Comparison of ENCODE assay signal across 10 mouse cellular contexts in genomic region chr7:109129442-109129841, GRCm38 (mm10). TPM values are rescaled to one million over a fixed set of nuclear protein-coding genes. Genes with fewer than 3 reads are reported as not detected.
DNase-seq lines count a peak whose midpoint lies in the region; ATAC-seq and TF ChIP-seq lines count a peak whose summit lies in the region.
"Had no signal": no experiment of that assay in that cellular context is flagged by ENCODE, and none has a peak within 500 bp of the region (broad histone marks: within the 10 kb centered on the region; RNA-seq: fewer than 3 reads in every experiment).

No protein-coding gene starts in this region.

- no peaks in the 10 kb centered on the region for H3K9me3 ChIP-seq in intestine, embryonic 14.5 days (ENCODE audit: control insufficient read depth, low read length)
- H3K9me3 ChIP-seq in intestine, embryonic 15.5 days = no peaks in the 10 kb centered on the region
- no peaks in the 10 kb centered on the region for H3K9me3 ChIP-seq in embryonic facial prominence, embryonic 10.5 days
- H3K9me3 ChIP-seq in stomach, postnatal 0 days (ENCODE audit: control insufficient read depth, low read length) = no peaks in the 10 kb centered on the region

- no peak for TF ChIP-seq POLR2A in testis, adult 2 months (IDR thresholded peaks at IDR 0.05; ENCODE audit: control insufficient read depth, low read depth, low read length)

- H3K4me3 ChIP-seq in intestine, embryonic 14.5 days (ENCODE audit: low read depth, low read length) = no peak overlapping the region
- no peak overlapping the region for H3K4me3 ChIP-seq in intestine, embryonic 15.5 days (replicated peaks)
- peak overlapping the region; percentile 28; the same call in 1 of the 2 replicates for H3K4me3 ChIP-seq in testis, adult 2 months (ENCODE audit: control insufficient read depth, low read depth, low read length)
- H3K4me3 ChIP-seq in embryonic facial prominence, embryonic 10.5 days = no peak overlapping the region
- no peak overlapping the region for H3K4me3 ChIP-seq in stomach, postnatal 0 days (ENCODE audit: low read depth, low read length)

- no peak overlapping the region for H3K27ac ChIP-seq in intestine, embryonic 14.5 days (ENCODE audit: low read depth)
- no peak overlapping the region for H3K27ac ChIP-seq in intestine, embryonic 15.5 days
- no peak overlapping the region for H3K27ac ChIP-seq in testis, adult 2 months (ENCODE audit: control insufficient read depth, insufficient read depth, low read depth, low read length)
- H3K27ac ChIP-seq in embryonic facial prominence, embryonic 10.5 days (replicated peaks) = no peak overlapping the region
- no peak overlapping the region for H3K27ac ChIP-seq in stomach, postnatal 0 days (replicated peaks)

- no peak for ATAC-seq in intestine, embryonic 14.5 days (replicated peaks; ENCODE audit: low FRiP score, low TSS enrichment, low read depth)
- ATAC-seq in intestine, embryonic 15.5 days = no peak
- no peak for ATAC-seq in stomach, postnatal 0 days (ENCODE audit: low FRiP score, low TSS enrichment)

- no peak for TF ChIP-seq EP300 in stomach, postnatal 0 days (optimal IDR thresholded peaks at IDR 0.05)

- no peaks in the 10 kb centered on the region for H3K36me3 ChIP-seq in intestine, embryonic 14.5 days (ENCODE audit: control insufficient read depth, insufficient read depth, low read length)
- no peaks in the 10 kb centered on the region for H3K36me3 ChIP-seq in intestine, embryonic 15.5 days
- H3K36me3 ChIP-seq in testis, adult 2 months (ENCODE audit: control insufficient read depth, insufficient read depth, low read length) = no peaks in the 10 kb centered on the region
- H3K36me3 ChIP-seq in embryonic facial prominence, embryonic 10.5 days (replicated peaks) = no peaks in the 10 kb centered on the region
- no peaks in the 10 kb centered on the region for H3K36me3 ChIP-seq in stomach, postnatal 0 days (ENCODE audit: control insufficient read depth, insufficient read depth, low read length)

- no peak for TF ChIP-seq CTCF in testis, adult 2 months (IDR thresholded peaks at IDR 0.05; ENCODE audit: control insufficient read depth, insufficient read depth, insufficient replicate concordance, low read depth, low read length)
- TF ChIP-seq CTCF in stomach, postnatal 0 days (IDR thresholded peaks at IDR 0.05; ENCODE audit: low read depth) = no peak

- DNase-seq in intestine, embryonic 14.5 days (ENCODE audit: low spot score) = peak; percentile 77
- DNase-seq in testis, postnatal 14 days (ENCODE audit: low spot score) = no peak
- peak; percentile 72 for DNase-seq in embryonic facial prominence, embryonic 10.5 days (ENCODE audit: low spot score)
- peak; percentile 30 for DNase-seq in stomach, postnatal 0 days (ENCODE audit: low spot score)
- DNase-seq in cerebellum, postnatal 25 days = no peak
- DNase-seq in layer of hippocampus, postnatal 10 days (ENCODE audit: low spot score in 2 of 2) = no peak
- DNase-seq: lung, postnatal 36 days had no signal

- no peaks in the 10 kb centered on the region for H3K4me1 ChIP-seq in intestine, embryonic 14.5 days (replicated peaks; ENCODE audit: control insufficient read depth, insufficient read depth, low read length)
- H3K4me1 ChIP-seq in intestine, embryonic 15.5 days (replicated peaks) = no peaks in the 10 kb centered on the region
- H3K4me1 ChIP-seq in testis, adult 2 months (ENCODE audit: control insufficient read depth, insufficient read depth, low read length) = no peaks in the 10 kb centered on the region
- H3K4me1 ChIP-seq in embryonic facial prominence, embryonic 10.5 days = no peaks in the 10 kb centered on the region
- H3K4me1 ChIP-seq in stomach, postnatal 0 days (replicated peaks; ENCODE audit: control insufficient read depth, insufficient read depth) = no peaks in the 10 kb centered on the region

- no peak overlapping the region for H3K4me2 ChIP-seq in intestine, embryonic 14.5 days (ENCODE audit: low read length)
- H3K4me2 ChIP-seq in intestine, embryonic 15.5 days (replicated peaks) = no peak overlapping the region
- no peak overlapping the region for H3K4me2 ChIP-seq in stomach, postnatal 0 days (replicated peaks; ENCODE audit: low read depth)

- H3K27me3 ChIP-seq in intestine, embryonic 14.5 days (replicated peaks; ENCODE audit: control insufficient read depth, insufficient read depth, low read length) = no peaks in the 10 kb centered on the region
- no peaks in the 10 kb centered on the region for H3K27me3 ChIP-seq in intestine, embryonic 15.5 days (replicated peaks)
- no peaks in the 10 kb centered on the region for H3K27me3 ChIP-seq in testis, adult 2 months (ENCODE audit: control insufficient read depth, insufficient read depth, low read length)
- H3K27me3 ChIP-seq in embryonic facial prominence, embryonic 10.5 days (replicated peaks; ENCODE audit: low read depth, poor library complexity, severe bottlenecking) = no peaks in the 10 kb centered on the region
- no peaks in the 10 kb centered on the region for H3K27me3 ChIP-seq in stomach, postnatal 0 days (ENCODE audit: control insufficient read depth, insufficient read depth, low read length)

- no peak overlapping the region for H3K9ac ChIP-seq in intestine, embryonic 14.5 days (ENCODE audit: low read length)
- H3K9ac ChIP-seq in intestine, embryonic 15.5 days = no peak overlapping the region
- no peak overlapping the region for H3K9ac ChIP-seq in stomach, postnatal 0 days (ENCODE audit: low read length)

RNA-seq across cellular contexts. Expression of gene Lmo1, which starts 45.6 kb away (rescaled TPM):
- 1.7 and 2.9 TPM in 2 replicates for polyA plus RNA-seq in intestine, embryonic 14.5 days (2014; fragmentation: Nextera tagmentation; extraction: Ambion mirVana)
- polyA plus RNA-seq in intestine, embryonic 15.5 days (2015; fragmentation: Nextera tagmentation; extraction: Ambion mirVana) = 3.5 and 3.8 TPM in 2 replicates
- polyA plus RNA-seq in testis, adult 2 months (2012; rRNA removed) = 4.6 and 5.0 TPM in 2 replicates
- 23.6 and 30.3 TPM in 2 replicates for polyA plus RNA-seq in embryonic facial prominence, embryonic 10.5 days (2016; fragmentation: Nextera tagmentation; extraction: Ambion mirVana)
- 18.8 and 22.4 TPM in 2 replicates for polyA plus RNA-seq in stomach, postnatal 0 days (2015; fragmentation: Nextera tagmentation; extraction: Ambion mirVana)
- total RNA-seq in layer of hippocampus, postnatal 10 days (2021) = 10 to 100 TPM; 74.5 to 79.0 TPM
- total RNA-seq: neutrophil, adult 5-6 weeks had no signal

RNA-seq across cellular contexts. Expression of gene Ric3, which starts 46.3 kb away (rescaled TPM):
- polyA plus RNA-seq in intestine, embryonic 14.5 days (2014; fragmentation: Nextera tagmentation; extraction: Ambion mirVana) = 2.5 and 4.5 TPM in 2 replicates
- 2.0 and 2.9 TPM in 2 replicates for polyA plus RNA-seq in intestine, embryonic 15.5 days (2015; fragmentation: Nextera tagmentation; extraction: Ambion mirVana)
- polyA plus RNA-seq in testis, adult 2 months (2012; rRNA removed) = 4.1 and 4.5 TPM in 2 replicates
- polyA plus RNA-seq in embryonic facial prominence, embryonic 10.5 days (2016; fragmentation: Nextera tagmentation; extraction: Ambion mirVana) = 8.9 and 9.0 TPM in 2 replicates
- polyA plus RNA-seq in stomach, postnatal 0 days (2015; fragmentation: Nextera tagmentation; extraction: Ambion mirVana) = 0.93 and 1.1 TPM in 2 replicates
- total RNA-seq in layer of hippocampus, postnatal 10 days (2021) = 10 to 100 TPM; 47.3 to 52.1 TPM

Comparison
In these comparisons a context has a peak if more than half of its experiments do, and no peak if none do; other contexts are left out.
1. DNase-seq: peak in intestine, embryonic 14.5 days (single experiment), embryonic facial prominence, embryonic 10.5 days (single experiment) and stomach, postnatal 0 days (single experiment); none in testis, postnatal 14 days (single experiment), cerebellum, postnatal 25 days (0 of 2) and layer of hippocampus, postnatal 10 days (0 of 2).